Mouse (Mus musculus): ENCODE measurements around the gene Slco1c1. TPM values are rescaled to one million over a fixed set of nuclear protein-coding genes. Genes with fewer than 3 reads are reported as not detected.

Slco1c1 gene
- polyA plus RNA-seq, 1 experiment from 2014 or later = not detected

DNA sequence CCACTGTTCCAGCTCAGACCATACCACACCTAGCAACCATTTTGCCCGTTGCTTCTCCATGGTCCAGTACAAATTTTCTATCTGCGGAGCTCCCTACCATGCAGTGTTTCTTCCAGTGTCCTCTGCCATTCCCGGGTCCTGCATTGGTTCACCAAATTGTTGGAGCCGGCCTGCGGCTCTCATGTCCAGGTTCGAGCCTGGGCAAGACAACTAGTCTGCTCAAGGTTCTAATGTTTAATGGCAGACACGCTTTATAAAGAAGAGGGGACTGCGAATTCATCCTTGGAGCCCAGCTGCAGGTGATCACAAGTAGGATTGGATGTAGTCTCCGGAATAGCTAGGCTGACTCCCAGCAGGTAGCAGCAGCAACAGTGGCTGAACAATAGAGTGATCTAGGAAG is 76.8 kb downstream of the Slco1c1 start:
- no peaks in the 10 kb centered on the region for H3K27me3 ChIP-seq (replicated peaks; ENCODE audit: low read depth, poor library complexity, severe bottlenecking)
- H3K4me1 ChIP-seq = no peaks in the 10 kb centered on the region
- no peaks in the 10 kb centered on the region for H3K36me3 ChIP-seq (replicated peaks)
- H3K9me3 ChIP-seq = peaks cover 9% of the 10 kb centered on the region; the same call in 1 of the 2 replicates
- WGBS = 66% methylated on average over 9 of the region's 9 CpGs
- no peak overlapping the region for H3K4me3 ChIP-seq
- no peak overlapping the region for H3K27ac ChIP-seq (replicated peaks)
- DNase-seq (ENCODE audit: low spot score) = no peak

DNA sequence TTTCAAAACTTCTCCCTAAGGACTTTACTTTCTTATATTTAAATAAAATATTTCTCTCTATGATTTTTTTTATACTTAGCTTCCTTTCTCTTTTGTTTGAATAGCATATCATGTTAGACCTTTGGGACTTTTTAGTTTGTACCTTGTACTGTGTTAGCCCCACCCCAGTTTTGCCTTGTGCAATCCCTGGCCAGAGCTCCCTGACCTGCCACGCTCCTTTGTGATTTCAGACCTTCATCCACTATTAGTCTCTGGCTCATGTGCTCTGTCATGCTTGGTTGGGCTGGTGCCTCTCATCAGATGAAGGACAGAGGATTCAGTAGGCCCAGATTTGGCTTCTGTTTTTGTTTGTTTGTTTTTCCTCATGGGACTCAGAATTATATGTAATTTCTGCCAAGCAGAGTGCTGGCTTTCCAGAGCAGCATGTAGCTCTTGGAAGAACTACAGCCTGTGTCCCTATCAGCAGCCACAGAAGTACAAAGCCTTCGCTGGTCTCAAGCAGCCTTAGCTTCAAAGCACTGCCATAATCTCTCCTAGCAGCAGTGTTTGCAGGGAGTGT is 86.6 kb downstream of the Slco1c1 start:
- DNase-seq (ENCODE audit: low spot score) = no peak
- H3K9me3 ChIP-seq = no peaks in the 10 kb centered on the region
- no peaks in the 10 kb centered on the region for H3K27me3 ChIP-seq (replicated peaks; ENCODE audit: low read depth, poor library complexity, severe bottlenecking)
- H3K36me3 ChIP-seq (replicated peaks) = no peaks in the 10 kb centered on the region
- no peak overlapping the region for H3K27ac ChIP-seq (replicated peaks)
- no peak overlapping the region for H3K4me3 ChIP-seq
- 78% methylated on average over 2 of the region's 2 CpGs for WGBS
- H3K4me1 ChIP-seq = no peaks in the 10 kb centered on the region

DNA sequence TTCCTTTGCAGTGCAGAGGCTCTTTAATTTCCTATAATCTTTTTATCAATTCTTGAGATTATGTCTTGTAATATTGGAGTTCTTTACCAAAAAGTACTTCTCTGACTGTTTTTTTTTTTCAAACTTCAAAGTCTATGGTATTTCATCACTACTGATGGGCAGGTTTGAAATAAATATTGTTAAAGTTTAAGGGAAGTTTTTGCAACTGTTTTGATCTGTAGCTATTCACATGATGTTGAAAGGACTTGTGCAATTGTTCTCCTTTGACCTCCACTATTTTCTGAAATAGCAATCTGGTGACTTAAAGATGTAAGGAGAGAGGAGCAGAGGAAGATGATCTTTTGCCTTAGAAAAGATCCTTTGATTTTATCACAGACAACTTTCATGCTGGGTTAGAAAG is 89.8 kb downstream of the Slco1c1 start:
- H3K4me1 ChIP-seq = no peaks in the 10 kb centered on the region
- H3K27ac ChIP-seq (replicated peaks) = no peak overlapping the region
- H3K36me3 ChIP-seq (replicated peaks) = no peaks in the 10 kb centered on the region
- no peak for DNase-seq (ENCODE audit: low spot score)
- no peaks in the 10 kb centered on the region for H3K9me3 ChIP-seq
- no peak overlapping the region for H3K4me3 ChIP-seq
- H3K27me3 ChIP-seq (replicated peaks; ENCODE audit: low read depth, poor library complexity, severe bottlenecking) = no peaks in the 10 kb centered on the region

DNA sequence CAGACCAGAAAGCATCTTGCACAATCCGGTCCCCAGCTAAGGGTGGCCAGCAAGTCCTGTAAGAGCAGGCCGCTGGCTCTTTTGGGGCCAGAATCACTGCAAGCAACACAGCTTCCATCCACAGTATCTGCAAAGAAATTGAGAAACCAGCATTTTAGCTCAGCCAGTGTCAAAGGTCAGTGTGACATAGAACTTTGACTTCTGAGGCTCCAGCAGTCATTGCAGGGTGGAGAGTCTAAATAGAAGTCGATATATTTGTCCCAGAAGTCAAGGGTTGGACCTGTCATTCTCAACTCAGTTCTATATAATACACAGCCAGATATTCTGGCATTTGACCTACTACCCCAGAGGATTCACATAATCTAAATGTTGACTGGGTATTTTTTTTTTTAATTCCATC is 91.2 kb downstream of the Slco1c1 start:
- DNase-seq (ENCODE audit: low spot score) = no peak
- no peaks in the 10 kb centered on the region for H3K4me1 ChIP-seq
- H3K27ac ChIP-seq (replicated peaks) = no peak overlapping the region
- H3K9me3 ChIP-seq = no peaks in the 10 kb centered on the region
- no peaks in the 10 kb centered on the region for H3K36me3 ChIP-seq (replicated peaks)
- H3K27me3 ChIP-seq (replicated peaks; ENCODE audit: low read depth, poor library complexity, severe bottlenecking) = no peaks in the 10 kb centered on the region
- 87% methylated on average over 3 of the region's 3 CpGs for WGBS
- no peak overlapping the region for H3K4me3 ChIP-seq

Other genes starting within 250 kb of the Slco1c1 start
- gene Slco1b2, start 105.2 kb downstream of the Slco1c1 start, polyA plus RNA-seq (2016; fragmentation: Nextera tagmentation; extraction: Ambion mirVana) = not detected in 2 replicates
- not detected in 2 replicates for gene Gm5724, start 249.4 kb downstream of the Slco1c1 start, polyA plus RNA-seq (2016; fragmentation: Nextera tagmentation; extraction: Ambion mirVana)